Mouse (Mus musculus) forebrain, embryonic 11.5 days (tissue): Measurements from ENCODE around the gene Podxl. TPM values are rescaled to one million over a fixed set of nuclear protein-coding genes. Genes with fewer than 3 reads are reported as not detected.

ENCODE experiments used
- ATAC-seq: fragments of 200-750 bp; cut with Nextera tagmentation; replicated peaks from 2 replicates; pipeline ENCODE4 v1.8.0; 2017; ENCODE audit warnings: moderate TSS enrichment; ENCODE audit not compliant: low FRiP score
- DNase-seq: peaks from one replicate; pipeline ENCODE4 v3.0.0-alpha.2; 2017; ENCODE audit warnings: low spot score
- H3K27ac ChIP-seq: fragments of 300-500 bp; sonication (generic); 2 replicates; pipeline ENCODE4 v1.5.1; 2014; ENCODE audit warnings: low read depth, low read length
- H3K27me3 ChIP-seq: fragments of 300-500 bp; sonication (generic); 2 replicates; pipeline ENCODE4 v1.6.1; 2014; ENCODE audit warnings: mild to moderate bottlenecking, low read length, mixed read lengths; ENCODE audit not compliant: control insufficient read depth, insufficient read depth
- H3K36me3 ChIP-seq: fragments of 300-500 bp; sonication (generic); 2 replicates; pipeline ENCODE4 v1.6.1; 2014; ENCODE audit warnings: mild to moderate bottlenecking, low read length, moderate library complexity, mixed read lengths; ENCODE audit not compliant: control insufficient read depth, insufficient read depth
- H3K4me1 ChIP-seq: fragments of 300-500 bp; sonication (generic); replicated peaks from 2 replicates; pipeline ENCODE4 v1.6.1; 2014; ENCODE audit warnings: low read length, mixed read lengths; ENCODE audit not compliant: control insufficient read depth, insufficient read depth
- H3K4me2 ChIP-seq: fragments of 300-500 bp; sonication (generic); 2 replicates; pipeline ENCODE4 v1.6.1; 2014; ENCODE audit warnings: low read depth, mild to moderate bottlenecking, low read length, moderate library complexity, mixed read lengths; ENCODE audit not compliant: severe bottlenecking
- H3K4me3 ChIP-seq: fragments of 300-500 bp; sonication (generic); 2 replicates; pipeline ENCODE4 v1.5.1; 2014; ENCODE audit warnings: low read depth, low read length
- H3K9ac ChIP-seq: fragments of 300-500 bp; sonication (generic); 2 replicates; pipeline ENCODE4 v1.6.1; 2014; ENCODE audit warnings: low read length
- H3K9me3 ChIP-seq: fragments of 300-500 bp; sonication (generic); 2 replicates; pipeline ENCODE4 v1.6.1; 2016; ENCODE audit warnings: low read length, mixed read lengths; ENCODE audit not compliant: control insufficient read depth
- WGBS: fragments of 180-500 bp; shearing (Covaris S2); extraction: QIAGEN DNeasy Blood & Tissue Kit; methylation state at CpG from one replicate; pipeline ENCODE4 v1.1.7; 2014; 5-methylcytosine and 5-hydroxymethylcytosine counted together
- polyA plus RNA-seq: library from polyadenylated mRNA; unstranded; fragments of >200 nt; fragmentation: Nextera tagmentation; extraction: Ambion mirVana; gene quantifications from 2 replicates; pipeline ENCODE4 v1.2.1, GENCODE M21; 2014

Podxl gene
- polyA plus RNA-seq, 1 experiment from 2014 or later: 11.7 TPM

DNA sequence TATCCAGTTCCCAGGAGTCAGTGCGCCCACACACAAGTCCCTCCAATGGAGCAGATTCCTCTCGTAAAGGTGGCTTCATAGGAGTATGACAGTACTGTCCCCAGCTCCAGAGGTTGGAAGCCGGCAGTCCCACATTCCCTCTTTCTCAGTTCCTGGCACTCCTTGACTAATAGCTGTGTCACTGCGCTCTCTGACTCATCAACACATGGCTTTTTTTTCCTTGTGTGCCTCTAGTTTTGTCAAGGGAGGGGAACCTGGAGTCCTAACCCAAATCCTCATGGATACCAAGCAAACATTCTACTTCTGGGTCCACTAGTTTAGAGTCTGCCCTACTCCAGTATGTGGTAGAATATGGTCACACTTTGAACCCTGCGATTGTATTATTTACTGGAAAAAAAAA, 29.1 kb downstream of the Podxl start:
- ATAC-seq (no peak), DNase-seq (no peak)
- H3K36me3 ChIP-seq: no peaks in the 10 kb centered on the region
- no peak overlapping the region for H3K4me2 ChIP-seq
- H3K4me3 ChIP-seq: no peak overlapping the region
- no peaks in the 10 kb centered on the region for H3K9me3 ChIP-seq
- WGBS: 98% methylated on average over 5 of the region's 5 CpGs
- H3K4me1 ChIP-seq: no peaks in the 10 kb centered on the region
- H3K27me3 ChIP-seq: no peaks in the 10 kb centered on the region
- no peak overlapping the region for H3K9ac ChIP-seq
- no peak overlapping the region for H3K27ac ChIP-seq

DNA sequence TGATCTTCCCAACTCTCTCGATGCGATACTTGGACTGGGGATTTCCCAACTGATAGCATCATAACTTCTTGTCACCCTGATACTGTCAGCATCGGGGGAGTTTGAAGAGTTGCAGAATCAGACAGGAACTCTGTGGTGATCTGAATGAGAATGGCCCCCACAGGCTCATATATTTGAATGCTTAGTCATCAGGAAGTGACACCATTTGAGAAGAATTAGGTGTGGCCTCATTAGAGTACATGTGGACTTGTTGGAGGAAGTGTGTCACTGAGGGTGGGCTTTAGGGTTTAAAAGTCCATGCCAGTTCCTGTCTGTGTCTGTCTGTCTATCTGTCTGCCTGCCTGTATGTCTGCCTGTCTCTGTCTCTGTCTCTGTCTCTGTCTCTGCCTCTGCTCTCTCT, 31.9 kb downstream of the Podxl start:
- Histone ChIP-seq H3K27ac (no peak overlapping the region), H3K36me3 (no peaks in the 10 kb centered on the region), H3K4me1 (no peaks in the 10 kb centered on the region), H3K4me3 (no peak overlapping the region), H3K4me2 (no peak overlapping the region), H3K9me3 (no peaks in the 10 kb centered on the region), H3K27me3 (no peaks in the 10 kb centered on the region), H3K9ac (no peak overlapping the region)
- no peak for DNase-seq
- ATAC-seq: no peak
- WGBS: 92% methylated on average over 3 of the region's 3 CpGs

GRCm38 (mm10) chr6:31528339-31528738, 35.4 kb downstream of the Podxl start:
- Histone ChIP-seq H3K27ac (no peak overlapping the region), H3K36me3 (peaks cover 3% of the 10 kb centered on the region; the same call in 1 of the 2 replicates), H3K9me3 (no peaks in the 10 kb centered on the region), H3K4me3 (no peak overlapping the region), H3K9ac (no peak overlapping the region), H3K4me2 (no peak overlapping the region), H3K4me1 (no peaks in the 10 kb centered on the region), H3K27me3 (no peaks in the 10 kb centered on the region)
- DNase-seq: no peak
- WGBS: 92% methylated on average over 5 of the region's 5 CpGs
- no peak for ATAC-seq

DNA sequence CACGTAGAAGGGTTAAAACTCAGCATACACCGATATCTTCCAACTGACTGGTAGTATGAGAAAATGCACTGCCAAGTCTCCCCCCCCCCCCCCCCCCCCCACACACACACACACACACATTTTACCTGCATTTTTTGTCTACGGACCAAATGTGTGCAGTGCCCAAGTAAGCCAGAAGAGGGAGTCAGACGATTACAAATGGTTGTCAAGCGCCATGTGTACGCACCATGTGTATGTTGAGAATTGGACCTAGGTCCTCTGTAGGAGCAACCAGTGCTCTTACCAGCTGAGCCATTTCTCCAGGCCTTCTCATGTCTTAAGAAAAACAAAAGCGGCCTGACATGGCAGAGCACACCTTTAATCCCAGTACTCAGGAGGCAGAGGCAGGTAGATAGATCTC, 35.9 kb downstream of the Podxl start:
- Histone ChIP-seq H3K27ac (no peak overlapping the region), H3K36me3 (peaks cover 3% of the 10 kb centered on the region; the same call in 1 of the 2 replicates), H3K4me3 (no peak overlapping the region), H3K9me3 (no peaks in the 10 kb centered on the region), H3K4me2 (no peak overlapping the region), H3K27me3 (no peaks in the 10 kb centered on the region), H3K9ac (no peak overlapping the region), H3K4me1 (no peaks in the 10 kb centered on the region)
- 83% methylated on average over 7 of the region's 7 CpGs for WGBS
- DNase-seq (peak; percentile 74), ATAC-seq (no peak)

GRCm38 (mm10) chr6:31526929-31527328, 36.9 kb downstream of the Podxl start:
- ATAC-seq (no peak), DNase-seq (no peak)
- Histone ChIP-seq H3K4me3 (no peak overlapping the region), H3K36me3 (peaks cover 3% of the 10 kb centered on the region; the same call in 1 of the 2 replicates), H3K27ac (no peak overlapping the region), H3K9ac (no peak overlapping the region), H3K4me1 (no peaks in the 10 kb centered on the region), H3K9me3 (no peaks in the 10 kb centered on the region), H3K27me3 (no peaks in the 10 kb centered on the region), H3K4me2 (no peak overlapping the region)
- whole genome bisulfite sequencing: 86% methylated on average over 5 of the region's 5 CpGs

DNA sequence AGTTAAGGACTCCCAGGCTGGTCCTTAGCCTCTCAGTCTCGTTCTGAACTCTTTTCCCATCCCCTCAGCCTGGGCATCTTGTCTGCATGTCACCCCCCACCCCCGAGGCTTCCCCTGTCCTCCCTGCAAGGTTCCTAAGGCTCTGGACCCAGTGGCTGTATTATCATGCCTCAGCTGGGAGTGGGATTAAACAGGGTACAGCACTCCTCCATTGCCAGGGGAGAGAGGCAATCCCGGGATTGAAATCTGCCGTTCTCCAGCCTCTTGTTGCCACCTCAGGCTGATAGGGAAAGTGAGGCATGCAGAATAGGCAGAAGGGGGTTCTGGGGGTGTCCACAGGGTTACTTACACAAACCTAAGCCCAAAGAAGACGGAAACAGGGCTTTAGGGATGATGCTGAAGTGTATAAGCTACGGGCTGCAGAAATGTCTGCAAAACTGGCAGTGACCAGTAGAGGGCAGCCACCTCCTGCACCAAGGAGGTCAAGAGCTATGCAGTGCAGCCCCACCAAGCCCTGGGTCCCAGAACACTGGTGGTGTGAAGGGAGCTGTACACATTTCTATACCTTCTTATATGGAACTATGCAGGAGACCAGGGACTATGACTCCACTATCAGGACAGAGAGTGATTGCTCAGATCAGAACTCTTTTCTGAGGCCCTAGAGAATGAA, 38.4 kb downstream of the Podxl start:
- Histone ChIP-seq H3K36me3 (peaks cover 3% of the 10 kb centered on the region; the same call in 1 of the 2 replicates), H3K9ac (no peak overlapping the region), H3K27ac (no peak overlapping the region), H3K4me1 (no peaks in the 10 kb centered on the region), H3K4me2 (no peak overlapping the region), H3K27me3 (no peaks in the 10 kb centered on the region), H3K4me3 (no peak overlapping the region), H3K9me3 (no peaks in the 10 kb centered on the region)
- DNase-seq: peak; percentile 85
- 73% methylated on average over 6 of the region's 6 CpGs for WGBS
- ATAC-seq: peak; percentile 66

DNA sequence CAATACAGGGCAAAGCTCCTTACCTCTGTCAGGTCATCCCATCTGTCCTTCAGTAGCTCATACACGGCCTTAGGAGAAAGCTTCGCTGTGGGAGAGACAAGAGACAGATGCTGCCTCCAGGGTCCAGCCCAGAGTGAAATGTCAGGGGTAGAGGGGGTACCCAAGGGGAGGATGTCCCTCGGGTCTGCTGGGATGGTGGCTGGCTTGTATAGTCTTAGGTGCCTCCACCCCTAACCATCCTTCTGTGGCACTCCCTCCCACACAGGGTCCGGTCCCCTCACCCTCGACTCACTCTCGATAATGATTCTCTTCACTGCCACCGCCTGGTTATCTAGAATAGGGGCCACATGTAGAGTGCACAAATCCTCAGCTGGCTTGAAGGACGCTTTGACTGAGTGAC, 39.1 kb downstream of the Podxl start:
- no peaks in the 10 kb centered on the region for H3K9me3 ChIP-seq
- no peaks in the 10 kb centered on the region for H3K4me1 ChIP-seq
- peaks cover 3% of the 10 kb centered on the region; the same call in 1 of the 2 replicates for H3K36me3 ChIP-seq
- no peak overlapping the region for H3K4me3 ChIP-seq
- no peak overlapping the region for H3K27ac ChIP-seq
- DNase-seq: no peak
- no peak overlapping the region for H3K9ac ChIP-seq
- ATAC-seq: no peak
- H3K27me3 ChIP-seq: no peaks in the 10 kb centered on the region
- H3K4me2 ChIP-seq: no peak overlapping the region
- WGBS: 92% methylated on average over 8 of the region's 8 CpGs

GRCm38 (mm10) chr6:31524121-31524520, 39.7 kb downstream of the Podxl start:
- Histone ChIP-seq H3K27me3 (no peaks in the 10 kb centered on the region), H3K4me1 (no peaks in the 10 kb centered on the region), H3K4me3 (no peak overlapping the region), H3K4me2 (no peak overlapping the region), H3K27ac (no peak overlapping the region), H3K9me3 (no peaks in the 10 kb centered on the region), H3K9ac (no peak overlapping the region), H3K36me3 (peaks cover 3% of the 10 kb centered on the region; the same call in 1 of the 2 replicates)
- 95% methylated on average over 13 of the region's 13 CpGs for WGBS
- DNase-seq: no peak
- ATAC-seq: no peak

DNA sequence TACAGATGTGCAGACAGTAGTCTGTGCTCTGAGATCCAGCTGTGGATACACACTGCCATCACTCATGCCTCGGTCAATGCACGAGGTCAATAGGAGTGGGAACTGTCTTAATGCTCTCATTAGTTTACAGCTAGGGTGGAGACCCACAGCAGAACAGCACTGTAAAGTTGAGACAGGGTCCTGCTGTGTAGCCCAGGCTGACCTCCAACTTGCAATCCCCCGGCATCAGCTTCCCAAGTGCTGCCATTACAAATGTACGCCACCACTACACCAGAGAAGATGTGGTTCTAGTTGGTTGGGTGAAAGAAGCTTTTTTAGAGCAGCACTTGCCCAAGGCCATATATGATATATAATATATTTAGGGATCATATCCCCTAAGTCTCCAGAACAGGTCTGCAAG, 40.1 kb downstream of the Podxl start:
- ATAC-seq (no peak), DNase-seq (no peak)
- Histone ChIP-seq H3K9ac (no peak overlapping the region), H3K27ac (no peak overlapping the region), H3K9me3 (no peaks in the 10 kb centered on the region), H3K27me3 (no peaks in the 10 kb centered on the region), H3K4me3 (no peak overlapping the region), H3K36me3 (peaks cover 3% of the 10 kb centered on the region; the same call in 1 of the 2 replicates), H3K4me1 (no peaks in the 10 kb centered on the region), H3K4me2 (no peak overlapping the region)
- WGBS: 95% methylated on average over 4 of the region's 4 CpGs
